Mouse (Mus musculus) heart, adult 18-20 months (tissue): ENCODE data around the gene Arhgap27. TPM values are rescaled to one million over a fixed set of nuclear protein-coding genes. Genes with fewer than 3 reads are reported as not detected.
"Not testable (repeated sequence)": the region's sequence is repeated elsewhere in the genome, so short reads cannot be mapped to it uniquely, and the experiment has no call there.

Experiments
- DNase-seq, 2 experiments: peaks; one replicate each; pipeline ENCODE4 v3.0.0; 2021 to 2022; ENCODE audit warnings: mixed read lengths in 1 of 2
- total RNA-seq, 2 experiments: library from RNA; stranded (reverse); gene quantifications; 2 replicates each; pipeline ENCODE4 v1.2.3; 2021

Gene Arhgap27
- total RNA-seq, 2 experiments from 2014 or later: 15.3 to 20.3 TPM

GRCm38 (mm10) chr11:103292890-103293287, 70.6 kb downstream of the Arhgap27 start:
- DNase-seq: no peak

- peak; percentile 79 to 89 for DNase-seq
These were observed 71.2 kb downstream of the Arhgap27 start for GRCm38 (mm10) chr11:103292152-103292889.

GRCm38 (mm10) chr11:103290841-103291240, 72.7 kb downstream of the Arhgap27 start:
- not testable (repeated sequence) for DNase-seq

GRCm38 (mm10) chr11:103288291-103288963, 75.1 kb downstream of the Arhgap27 start:
- peak; percentile 51 to 57 for DNase-seq

GRCm38 (mm10) chr11:103286910-103287309, 76.6 kb downstream of the Arhgap27 start:
- DNase-seq: no peak

- peak; percentile 63 to 69 for DNase-seq
These were observed 77.5 kb downstream of the Arhgap27 start for GRCm38 (mm10) chr11:103285951-103286350.

- DNase-seq: no peak
These were observed 78.2 kb downstream of the Arhgap27 start for GRCm38 (mm10) chr11:103285276-103285675.

- peak in 1 of 2 experiments; percentile 77 for DNase-seq
These were observed 81.7 kb downstream of the Arhgap27 start for GRCm38 (mm10) chr11:103281784-103282183.

Other genes starting within 250 kb of the Arhgap27 start
- gene Hexim1, start 247.5 kb downstream of the Arhgap27 start, total RNA-seq: 10 to 100 TPM; 20.0 to 21.5 TPM
- 1 to 10 TPM; 1.6 to 1.7 TPM for gene Hexim2, start 231.3 kb downstream of the Arhgap27 start, total RNA-seq
- 10 to 100 TPM; 18.1 to 20.2 TPM for gene Fmnl1, start 192.6 kb downstream of the Arhgap27 start, total RNA-seq
- gene 1700023F06Rik, start 155.1 kb downstream of the Arhgap27 start, total RNA-seq: not detected
- gene Spata32, start 145.3 kb downstream of the Arhgap27 start, total RNA-seq: not detected
- 1 to 10 TPM; 2.5 to 3.0 TPM for gene Map3k14, start 96.2 kb downstream of the Arhgap27 start, total RNA-seq
- gene Plekhm1, start 49.0 kb upstream of the Arhgap27 start, total RNA-seq: 10 to 100 TPM; 10.8 to 12.8 TPM
- not detected for gene Lrrc37a, start 140.9 kb upstream of the Arhgap27 start, total RNA-seq